Mouse (Mus musculus): Measurements from ENCODE around the gene Ip6k1. TPM values are rescaled to one million over a fixed set of nuclear protein-coding genes. Genes with fewer than 3 reads are reported as not detected.

Ip6k1 gene
- total RNA-seq, 2 experiments from 2014 or later = 123 to 128 TPM

- DNase-seq (ENCODE audit: low spot score in 2 of 2) = no peak
Observed at GRCm38 (mm10) chr9:108055061-108055460, 52.8 kb downstream of the Ip6k1 start.

DNA sequence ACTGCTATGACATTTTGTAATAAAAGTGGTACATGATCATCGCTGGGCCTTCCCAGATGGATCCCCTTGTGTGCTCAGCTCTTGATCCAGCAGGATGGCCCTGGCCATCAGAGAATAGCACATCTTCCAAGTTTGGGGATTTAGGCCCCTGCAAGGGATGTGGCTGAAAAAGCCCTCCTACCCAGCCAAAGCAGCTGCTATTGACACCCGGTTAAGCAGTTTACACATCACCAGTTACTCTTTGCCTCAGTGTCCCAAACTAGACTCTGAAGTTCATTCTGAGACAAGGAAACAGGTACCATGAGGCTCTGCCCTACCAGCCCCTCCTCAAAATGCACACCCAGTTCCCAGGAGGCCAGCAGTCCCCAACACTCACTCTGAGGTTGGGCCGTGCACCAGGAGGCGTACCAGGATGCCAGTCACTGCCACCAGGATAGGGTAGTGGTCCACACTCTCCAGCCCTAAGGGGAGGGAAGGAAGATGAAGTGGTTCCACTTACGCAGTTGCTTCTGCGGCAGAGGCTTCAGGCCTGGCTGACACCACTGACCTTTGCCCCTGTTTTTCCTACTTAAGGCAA lies 53.4 kb downstream of the Ip6k1 start:
- DNase-seq (ENCODE audit: low spot score in 2 of 2) = no peak

DNA sequence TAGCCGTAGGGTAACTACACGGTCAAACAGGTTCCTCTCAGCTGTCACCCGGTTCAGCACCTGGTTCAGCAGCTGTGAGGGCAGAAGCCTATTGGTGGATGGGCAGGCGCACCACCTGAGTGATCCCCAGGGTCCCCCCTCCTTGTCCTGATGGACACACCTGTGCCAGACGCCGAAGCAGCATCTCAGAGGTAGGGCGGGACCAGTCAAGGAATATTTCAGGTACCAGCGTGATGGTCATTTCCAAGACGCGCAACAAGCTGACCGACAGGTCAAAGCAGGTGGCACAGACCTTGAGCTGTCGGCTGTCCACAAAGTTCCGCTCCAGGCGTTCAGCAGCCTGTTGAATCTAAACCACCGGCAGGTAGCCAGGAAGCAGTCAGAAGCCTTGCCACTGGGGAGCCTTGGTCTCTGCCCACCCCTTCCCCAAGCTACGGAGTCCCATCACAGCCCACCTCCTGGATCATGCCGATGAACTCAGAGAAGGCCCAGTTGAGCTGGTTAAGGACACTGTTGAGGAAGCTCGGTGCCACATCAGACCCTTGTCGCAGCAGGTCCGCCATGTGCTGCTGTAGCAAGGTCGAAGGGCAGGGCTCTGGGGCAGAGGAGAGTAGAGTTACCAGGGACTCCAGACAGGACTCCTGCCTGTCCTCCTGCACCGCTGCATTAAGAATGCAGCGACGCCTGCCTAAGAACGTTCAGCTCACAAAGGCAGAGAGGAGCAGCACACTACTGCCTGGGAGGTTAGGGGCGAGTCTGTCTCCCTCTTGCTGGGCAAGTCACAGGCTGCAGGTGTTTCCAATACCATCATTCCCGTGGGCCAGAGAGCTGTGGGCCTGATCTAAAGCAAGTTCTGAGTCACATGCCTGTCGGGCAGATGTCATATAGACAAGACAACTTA lies 54.3 kb downstream of the Ip6k1 start:
- DNase-seq (ENCODE audit: low spot score in 2 of 2) = no peak

- no peak for DNase-seq (ENCODE audit: low spot score in 2 of 2)
Observed at GRCm38 (mm10) chr9:108057262-108057562, 54.9 kb downstream of the Ip6k1 start.

DNA sequence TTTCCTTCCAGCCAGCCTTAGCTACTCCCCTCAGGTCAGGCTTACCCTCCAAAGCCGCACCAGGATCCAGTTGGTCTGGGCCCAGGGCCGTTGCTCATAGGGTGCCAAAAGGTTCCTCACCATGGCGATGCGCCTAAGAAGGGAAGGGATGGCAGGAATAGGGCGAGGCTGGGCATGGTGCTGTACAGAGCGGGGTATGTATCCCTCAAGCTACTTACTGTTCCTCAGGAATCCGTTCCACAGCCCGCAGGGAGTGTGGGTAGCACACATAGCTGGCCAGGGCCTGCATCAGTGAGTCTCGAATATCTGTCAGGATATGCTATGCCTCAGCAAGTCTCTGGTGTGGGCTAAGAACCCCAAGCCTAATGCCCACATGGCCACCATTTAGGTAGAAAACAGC lies 56.0 kb downstream of the Ip6k1 start:
- DNase-seq (ENCODE audit: low spot score in 2 of 2) = no peak

DNA sequence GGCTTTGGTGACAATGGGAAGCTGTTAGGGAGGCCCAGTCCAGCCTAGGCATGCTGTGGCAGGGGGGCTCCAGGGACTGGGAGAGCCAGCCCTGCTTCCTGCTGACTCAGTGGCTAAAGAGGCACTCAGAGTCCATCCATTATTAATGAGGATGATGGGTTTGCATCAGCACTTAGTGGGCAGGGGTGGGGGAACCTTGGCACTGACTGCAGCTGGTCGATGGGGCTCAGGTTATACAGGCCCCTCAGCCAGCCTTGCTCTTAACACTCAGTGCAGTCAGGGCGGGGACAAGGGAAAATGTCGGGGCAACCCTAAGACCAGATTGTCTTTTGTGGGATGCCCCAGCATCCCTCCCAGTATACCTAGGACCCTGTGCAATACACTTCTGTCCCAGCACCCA lies 59.8 kb downstream of the Ip6k1 start:
- DNase-seq (ENCODE audit: low spot score in 2 of 2) = no peak

- DNase-seq (ENCODE audit: low spot score in 2 of 2) = no peak
Observed at GRCm38 (mm10) chr9:108063361-108063760, 61.1 kb downstream of the Ip6k1 start.

DNA sequence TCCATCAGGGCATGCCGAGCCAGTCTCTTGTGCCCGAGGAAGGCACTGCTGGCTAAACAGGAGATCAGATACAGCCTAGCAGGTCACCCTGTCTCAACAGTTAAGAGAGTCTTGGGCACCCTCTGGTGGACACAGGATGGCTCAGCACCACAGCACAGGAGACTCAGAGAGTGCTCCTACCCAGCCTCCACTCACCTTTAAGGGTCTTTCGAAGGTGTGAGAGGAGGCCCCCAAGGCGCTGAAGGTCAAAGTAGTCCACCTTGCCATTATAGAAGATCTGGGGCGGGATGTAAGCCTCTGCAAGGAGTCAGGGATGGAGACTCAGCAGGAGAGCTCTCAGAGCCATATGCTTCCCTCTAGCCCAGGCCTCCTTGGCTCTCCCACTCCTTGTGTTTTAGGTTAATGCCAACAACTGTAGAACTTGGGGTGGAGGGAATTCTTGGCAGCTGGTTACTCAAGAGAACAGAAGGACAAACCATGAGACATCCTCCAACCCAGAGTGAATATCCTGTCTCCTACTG lies 63.2 kb downstream of the Ip6k1 start:
- no peak for DNase-seq (ENCODE audit: low spot score in 2 of 2)

DNA sequence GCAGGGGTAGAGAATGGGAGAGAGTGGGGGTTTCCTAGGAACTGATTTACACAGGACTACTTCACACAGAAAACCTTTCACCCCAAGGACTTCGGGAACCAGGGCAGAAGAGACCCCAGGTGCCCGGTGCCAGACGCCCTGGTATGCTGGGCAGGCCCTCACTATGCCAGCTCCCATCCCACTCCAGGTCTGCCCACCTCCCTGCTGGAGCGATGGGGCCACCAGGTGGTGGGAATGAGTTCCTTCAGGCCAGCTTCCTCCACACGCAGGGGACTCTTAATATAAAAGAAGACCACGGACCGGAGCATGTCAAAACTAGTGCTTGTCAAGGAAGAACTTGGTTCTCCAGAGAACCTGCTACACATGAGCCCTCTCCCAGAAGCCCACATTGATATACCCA lies 64.9 kb downstream of the Ip6k1 start:
- DNase-seq (ENCODE audit: low spot score in 2 of 2) = no peak

- DNase-seq (ENCODE audit: low spot score in 2 of 2) = peak in 1 of 2 experiments; percentile 71
Observed at GRCm38 (mm10) chr9:108067900-108068299, 65.6 kb downstream of the Ip6k1 start.

DNA sequence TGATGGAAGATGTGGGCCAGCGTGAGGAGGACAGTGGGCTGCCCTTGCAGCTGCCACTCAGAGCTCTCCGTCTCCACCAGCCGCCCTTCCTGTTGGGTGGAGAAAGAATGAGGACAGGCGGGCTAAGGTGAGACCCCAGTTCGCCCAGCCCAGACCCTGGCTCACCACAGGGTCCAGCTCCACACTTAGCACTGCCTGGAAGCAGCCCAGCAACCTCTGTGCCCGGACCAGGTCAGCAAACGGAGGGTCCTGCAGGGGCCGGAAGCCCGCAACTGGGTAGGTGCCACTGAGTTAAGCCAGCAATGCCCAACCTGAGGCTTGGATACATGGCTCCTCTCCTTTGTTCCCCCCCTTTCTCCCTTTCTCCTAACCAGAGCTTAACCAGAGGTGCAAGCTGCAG lies 66.7 kb downstream of the Ip6k1 start:
- no peak for DNase-seq (ENCODE audit: low spot score in 2 of 2)

DNA sequence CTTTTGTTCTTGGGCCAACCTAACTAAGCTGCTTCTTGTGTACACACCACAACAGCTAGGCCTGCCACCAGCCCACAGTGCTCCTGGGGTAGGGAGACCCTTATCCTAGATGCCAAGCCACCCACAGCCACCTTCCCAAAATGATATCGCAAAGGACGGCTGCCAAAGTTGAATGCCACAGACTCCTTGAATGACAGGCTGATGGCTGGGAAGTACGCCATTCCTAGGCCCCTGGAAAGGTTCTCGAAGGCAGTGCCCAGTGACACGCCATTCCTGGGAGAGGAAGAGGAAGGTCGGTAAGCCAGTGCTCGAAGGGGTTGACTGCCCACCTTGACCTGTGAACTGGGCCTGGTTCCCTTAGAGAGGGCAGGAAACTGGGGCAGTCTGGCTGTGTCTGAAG lies 67.2 kb downstream of the Ip6k1 start:
- no peak for DNase-seq (ENCODE audit: low spot score in 2 of 2)

DNA sequence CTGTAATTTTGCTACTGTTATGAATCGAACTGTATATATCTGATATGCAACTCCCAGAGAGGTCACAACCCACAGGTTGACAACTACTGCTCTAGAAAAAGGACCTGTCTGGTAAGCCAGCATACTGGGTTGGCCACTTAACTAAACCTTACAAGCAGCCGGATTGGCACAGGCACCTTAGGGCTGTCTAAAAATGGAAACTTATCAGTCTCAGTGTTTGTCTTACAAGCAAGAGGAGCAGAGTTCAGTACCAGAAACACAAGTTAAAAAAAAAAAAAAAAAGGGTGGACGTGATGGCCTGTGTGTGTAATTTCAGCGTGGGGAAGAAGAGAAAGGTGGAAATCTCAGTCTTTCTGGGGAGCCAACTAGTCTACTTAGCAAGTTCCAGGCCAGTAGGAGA lies 69.5 kb downstream of the Ip6k1 start:
- no peak for DNase-seq (ENCODE audit: low spot score in 2 of 2)

DNA sequence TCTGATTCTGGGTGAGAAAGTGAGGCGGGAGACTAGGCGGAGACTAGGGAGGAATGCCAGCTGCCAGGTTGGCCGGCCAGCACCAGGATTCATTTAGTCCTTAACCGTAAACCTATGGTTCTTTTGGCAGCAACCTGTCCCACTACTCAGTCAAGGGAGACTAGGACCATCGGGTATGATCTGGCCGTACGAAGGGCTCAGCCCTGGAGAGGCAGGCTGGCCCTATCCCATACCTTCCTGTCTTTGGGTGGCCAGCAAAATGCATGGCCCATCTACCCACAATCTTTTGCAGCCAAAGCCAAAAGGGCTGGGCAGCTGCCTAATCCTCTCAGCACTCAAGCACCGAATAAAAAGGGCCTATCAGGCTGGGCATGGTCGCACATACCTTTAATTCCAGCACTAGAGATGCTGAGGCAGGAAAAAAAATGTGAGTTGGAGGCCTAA lies 70.2 kb downstream of the Ip6k1 start:
- DNase-seq (ENCODE audit: low spot score in 2 of 2) = no peak

DNA sequence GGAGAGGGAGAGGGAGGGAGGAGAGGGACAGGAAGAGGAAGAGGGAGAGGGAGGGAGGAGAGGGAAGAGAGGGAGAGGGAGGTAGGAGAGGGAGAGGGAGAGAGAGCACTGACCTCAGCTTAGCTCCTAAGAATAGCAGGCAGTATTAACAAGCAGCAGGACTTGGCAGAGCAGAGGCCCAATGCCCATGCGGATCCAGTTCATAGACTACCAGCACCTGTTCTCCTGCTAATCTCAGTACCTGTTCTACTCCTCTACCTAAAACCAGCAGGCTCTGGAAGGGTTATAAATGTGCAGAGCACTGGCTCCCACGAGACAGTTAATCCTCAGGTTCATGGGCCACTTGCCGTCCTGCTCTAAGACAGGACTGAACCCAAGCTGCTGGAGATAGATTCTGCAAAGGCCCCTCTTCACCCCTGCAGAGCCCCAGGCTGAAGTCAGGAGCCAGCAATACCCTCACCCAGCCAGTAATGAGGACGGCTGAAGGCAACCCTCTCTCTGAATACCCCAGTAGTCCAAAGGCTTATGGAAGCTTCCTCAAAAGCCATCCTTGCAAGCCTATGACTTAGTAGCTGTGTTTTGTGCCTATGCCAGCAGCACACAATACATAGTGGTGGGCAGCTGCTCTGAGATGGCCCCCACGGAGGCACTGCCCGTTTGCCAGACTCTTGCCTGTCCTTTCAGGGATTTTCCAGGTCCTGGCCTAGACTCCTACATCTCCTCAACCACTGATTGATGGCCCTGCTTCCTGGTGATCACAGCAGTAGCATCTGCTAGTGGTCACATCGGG lies 71.0 kb downstream of the Ip6k1 start:
- DNase-seq (ENCODE audit: low spot score in 2 of 2) = no peak

DNA sequence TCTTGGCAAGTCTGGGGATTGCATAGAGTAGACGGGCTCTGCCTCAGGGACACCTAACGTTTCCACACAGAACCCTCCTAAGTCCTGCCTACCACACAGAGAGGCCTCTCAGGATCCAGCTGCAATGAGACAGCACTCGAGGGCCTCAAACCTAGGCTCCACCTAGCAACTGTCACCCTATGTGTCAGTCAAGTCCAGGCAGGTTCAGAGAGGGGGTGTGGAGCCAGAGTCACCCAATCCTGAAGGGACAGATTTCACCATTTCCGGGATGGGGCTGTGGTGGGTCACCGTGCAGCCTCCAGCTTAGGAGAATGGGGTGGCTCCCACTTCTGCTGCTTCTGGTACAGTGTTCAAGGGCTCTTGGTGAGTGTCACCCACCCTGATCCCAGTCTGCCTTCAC lies 77.9 kb downstream of the Ip6k1 start, which contains the start of gene Mst1:
Mst1 (plus strand) TSS at position 269 of the 400 bp plus-strand sequence.
- DNase-seq (ENCODE audit: low spot score in 2 of 2) = no peak

DNA sequence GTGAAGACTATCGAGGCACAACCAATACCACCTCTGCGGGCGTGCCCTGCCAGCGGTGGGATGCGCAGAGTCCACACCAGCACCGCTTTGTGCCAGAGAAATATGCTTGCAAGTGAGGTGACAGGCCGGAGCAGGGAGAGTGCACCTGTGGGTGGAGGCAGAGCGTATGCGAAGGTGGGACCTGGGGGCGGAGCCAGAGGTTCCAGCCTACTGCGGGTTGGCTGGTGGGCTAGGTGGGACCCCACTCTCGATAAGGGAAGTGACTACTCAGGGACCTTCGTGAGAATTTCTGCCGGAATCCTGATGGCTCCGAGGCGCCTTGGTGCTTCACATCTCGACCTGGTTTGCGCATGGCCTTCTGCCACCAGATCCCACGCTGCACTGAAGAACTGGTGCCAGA lies 80.2 kb downstream of the Ip6k1 start:
- DNase-seq (ENCODE audit: low spot score in 2 of 2) = no peak

DNA sequence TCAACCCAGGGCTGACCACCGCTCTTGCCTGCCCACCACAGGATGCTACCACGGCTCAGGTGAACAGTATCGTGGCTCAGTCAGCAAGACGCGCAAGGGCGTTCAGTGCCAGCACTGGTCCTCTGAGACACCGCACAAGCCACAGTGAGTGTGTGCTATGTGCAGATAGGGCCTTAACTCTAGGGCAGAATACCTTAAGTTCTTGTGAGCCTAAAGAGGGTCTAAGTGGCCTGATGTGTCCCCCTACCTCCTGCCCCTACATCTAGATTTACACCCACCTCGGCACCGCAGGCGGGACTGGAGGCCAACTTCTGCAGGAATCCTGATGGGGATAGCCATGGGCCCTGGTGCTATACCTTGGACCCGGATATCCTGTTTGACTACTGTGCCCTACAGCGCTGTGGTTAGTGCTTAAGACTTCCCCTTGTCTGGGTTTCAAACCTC lies 80.7 kb downstream of the Ip6k1 start, which contains the start of gene Rnf123:
Rnf123 (minus strand) TSS at position 359 of the 444 bp plus-strand sequence.
- no peak for DNase-seq (ENCODE audit: low spot score in 2 of 2)

DNA sequence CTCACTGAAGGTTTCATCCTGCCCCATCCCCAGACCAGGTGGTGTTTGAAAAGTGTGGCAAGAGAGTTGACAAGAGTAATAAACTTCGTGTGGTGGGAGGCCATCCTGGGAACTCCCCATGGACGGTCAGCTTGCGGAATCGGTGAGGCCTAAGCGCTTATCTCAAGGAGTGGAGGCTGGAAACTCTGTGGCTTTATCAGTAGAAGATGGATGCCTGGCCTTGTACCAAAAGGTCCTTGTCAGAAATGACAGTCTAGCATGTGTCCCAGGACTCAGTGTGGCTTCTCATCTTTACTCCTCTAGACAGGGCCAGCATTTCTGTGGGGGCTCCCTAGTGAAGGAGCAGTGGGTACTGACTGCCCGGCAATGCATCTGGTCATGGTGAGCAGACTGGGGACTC lies 81.3 kb downstream of the Ip6k1 start:
- DNase-seq (ENCODE audit: low spot score in 2 of 2) = no peak

DNA sequence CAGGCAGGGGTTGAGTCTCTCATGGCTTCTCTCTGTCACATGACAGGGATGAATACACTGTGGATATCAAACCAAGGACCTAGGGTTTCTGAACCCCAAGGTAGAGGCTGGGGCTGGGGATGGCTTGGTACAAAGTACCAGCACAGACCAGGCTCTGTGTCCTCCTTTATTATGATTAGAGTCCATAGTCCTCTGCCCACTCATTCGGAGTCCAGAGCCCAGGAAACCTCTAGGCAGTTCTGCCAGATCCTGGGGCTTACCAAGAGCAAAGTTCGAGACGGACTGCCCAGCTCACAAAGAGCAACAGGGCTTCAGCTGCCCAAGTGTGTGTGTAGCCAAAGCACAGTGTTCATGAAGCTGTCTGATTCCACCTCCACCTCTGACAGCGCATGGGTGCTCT lies 83.0 kb downstream of the Ip6k1 start:
- DNase-seq (ENCODE audit: low spot score in 2 of 2) = no peak

DNA sequence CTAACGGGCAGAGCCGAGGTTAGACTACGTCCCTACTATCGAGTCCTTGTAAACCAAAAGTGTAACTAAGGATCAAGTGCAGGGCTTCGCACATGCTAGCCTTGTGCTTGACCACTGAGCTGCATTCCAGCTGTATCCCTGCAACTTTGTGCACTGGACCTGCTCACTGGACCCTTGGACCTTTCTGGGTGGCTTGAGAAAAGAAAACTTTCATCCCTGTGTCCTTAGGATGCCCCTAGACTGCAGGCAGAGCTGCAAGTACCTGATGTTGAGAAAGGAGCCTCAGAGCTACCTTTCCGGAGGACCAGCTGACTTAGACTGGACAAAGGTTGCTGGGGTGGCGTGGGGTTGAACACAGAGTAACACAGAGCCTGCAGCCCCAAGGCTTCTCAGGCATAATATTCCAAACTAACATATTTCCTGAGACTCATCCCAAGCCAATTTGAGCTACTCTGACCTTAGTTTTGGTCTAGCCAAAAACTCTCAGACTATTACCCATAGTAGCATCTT lies 88.4 kb downstream of the Ip6k1 start:
- DNase-seq (ENCODE audit: low spot score in 2 of 2) = no peak
